Mouse (Mus musculus) MEL (cell line): ENCODE measurements at regions not wholly inside any gene's neighbourhood (a gene's known extent, or its start where the extent isn't known, plus 50 kb on each side); places are given as distances from the start of the nearest gene placed in this dataset.

Experiments used
- CHD2 ChIP-seq: IDR thresholded peaks from 2 replicates; pipeline ENCODE4 v1.6.1; 2011; ENCODE audit warnings: low read length, improper control_type of control experiment
- EP300 ChIP-seq, 2 experiments: IDR thresholded peaks; 2 replicates each; pipeline ENCODE4 v1.6.1; 2011; ENCODE audit warnings: improper control_type of control experiment in 2 of 2, low read length in 2 of 2, low read depth in 1 of 2, mild to moderate bottlenecking in 1 of 2

DNA sequence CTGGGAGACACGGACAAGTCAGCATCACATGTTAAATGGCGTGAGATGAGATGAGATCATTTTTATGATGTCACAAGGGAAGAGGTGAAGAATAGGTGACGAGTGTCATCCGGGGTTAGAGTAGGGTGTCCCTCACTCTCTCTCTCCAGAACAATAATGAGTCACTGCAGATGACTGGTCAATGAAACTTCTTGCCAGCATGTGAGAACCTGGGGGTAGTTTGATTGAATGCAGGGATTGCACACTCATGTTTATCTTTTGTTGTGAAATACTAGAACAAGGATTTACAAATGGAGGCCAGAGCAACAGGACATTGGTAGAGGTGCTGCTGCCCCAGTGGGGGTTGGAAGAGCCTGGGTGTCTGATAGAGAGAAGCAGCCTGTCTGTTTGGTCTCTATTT is 393.7 kb downstream of the Med10 start:
- TF ChIP-seq CHD2 (no peak), EP300 (IDR thresholded peaks at IDR 0.05; ENCODE audit: low read depth in 1 of 2, low read length in 2 of 2) (no peak)
